Mouse (Mus musculus) bone marrow macrophage, adult 2 months (primary cell): ENCODE data around the gene Polr1d.

Source experiments
- CTCF ChIP-seq: IDR thresholded peaks from 2 replicates; pipeline ENCODE4 v1.5.1; 2012; ENCODE audit warnings: low read depth, mild to moderate bottlenecking, low read length, moderate library complexity
- POLR2A ChIP-seq: IDR thresholded peaks from 2 replicates; pipeline ENCODE4 v1.6.1; 2012; ENCODE audit warnings: mild to moderate bottlenecking, low read depth, low read length, borderline replicate concordance

DNA sequence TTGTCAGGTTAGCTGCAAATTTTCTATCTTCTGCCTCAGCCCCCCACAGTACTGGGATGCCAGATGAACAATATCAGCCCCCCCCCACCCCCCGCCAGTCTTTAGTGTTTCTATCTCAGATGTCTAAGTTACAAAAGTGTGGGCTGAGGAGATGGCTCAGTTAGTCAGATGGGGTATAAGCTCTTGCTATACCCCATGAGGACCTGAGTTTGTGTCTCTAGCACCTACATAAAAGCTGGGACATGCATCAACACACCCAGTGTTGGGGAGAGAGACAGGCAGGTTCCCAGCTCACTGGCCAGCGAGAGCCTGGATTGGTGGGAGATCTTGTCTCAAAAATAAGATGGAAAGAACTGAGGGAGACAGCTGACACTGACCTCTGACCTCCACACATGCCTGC, 52.6 kb downstream of the Polr1d start:
- TF ChIP-seq CTCF: no peak
- TF ChIP-seq POLR2A: no peak
